Mouse (Mus musculus): ENCODE measurements around the gene Susd4. TPM values are rescaled to one million over a fixed set of nuclear protein-coding genes. Genes with fewer than 3 reads are reported as not detected.

The Susd4 gene
- total and polyA plus RNA-seq, 3 experiments, result not detected

DNA sequence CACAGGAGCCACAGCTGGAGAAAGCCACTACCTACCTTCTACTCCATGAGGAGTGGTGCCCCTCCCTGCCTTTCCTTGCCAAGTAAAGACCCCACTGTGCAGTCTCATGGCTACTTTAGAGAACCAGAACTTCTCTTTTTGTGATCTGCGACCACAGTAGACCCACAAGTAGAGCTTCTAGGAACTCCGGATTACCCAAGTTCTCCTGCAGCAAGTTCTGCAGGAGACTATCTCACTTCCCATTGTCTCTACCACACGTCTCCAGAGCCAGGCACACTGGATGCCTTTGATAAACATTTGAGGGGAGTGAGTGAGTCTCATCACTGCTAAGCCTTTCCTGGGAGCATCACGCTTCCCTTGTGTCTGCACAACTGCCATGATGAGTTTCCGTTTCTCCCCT, 8.8 kb upstream of the Susd4 start:
- Histone ChIP-seq H3K9ac (ENCODE audit: insufficient read depth, low read depth) (no peak overlapping the region), H3K9me3 (replicated peaks; ENCODE audit: low read length) (no peaks in the 10 kb centered on the region), H3K27me3 (replicated peaks) (peaks cover 3% of the 10 kb centered on the region), H3K4me1 (ENCODE audit: control insufficient read depth in 1 of 2, insufficient read depth in 2 of 2) (no peaks in the 10 kb centered on the region), H3K36me3 (replicated peaks in 1 of 2; ENCODE audit: control insufficient read depth in 1 of 2, insufficient read depth in 1 of 2, low read length in 1 of 2) (no peaks in the 10 kb centered on the region), H3K4me3 (replicated peaks in 1 of 3; ENCODE audit: low read depth in 2 of 3, low read length in 2 of 3, poor library complexity in 1 of 3) (no peak overlapping the region), H3K79me2 (replicated peaks; ENCODE audit: control insufficient read depth, extremely low read depth, insufficient read depth, poor library complexity, severe bottlenecking) (no peaks in the 10 kb centered on the region), H3K4me2 (ENCODE audit: insufficient read depth, low read depth, poor library complexity, severe bottlenecking) (no peak overlapping the region), H3K27ac (ENCODE audit: insufficient read depth, low read depth) (no peak overlapping the region)
- dilution Hi-C loops (cut with MboI; ENCODE audit: extremely low pct_ligation_motif_present, extremely low pct_unique_long_range_greater_than_20kb, low sequenced_read_pairs), result no loop called here
- no peak for DNase-seq (ENCODE audit: extremely low read depth)
- no peak for TF ChIP-seq IRF4 (IDR thresholded peaks at IDR 0.05; ENCODE audit: low read depth, low read length)
- no peak for TF ChIP-seq MXI1 (IDR thresholded peaks at IDR 0.05; ENCODE audit: low read depth, low read length)
- no peak for TF ChIP-seq JUND (conservative IDR thresholded peaks at IDR 0.05; ENCODE audit: low read depth, low read length)
- TF ChIP-seq NRF1 (IDR thresholded peaks at IDR 0.05; ENCODE audit: low read depth, low read length), result no peak
- no peak for TF ChIP-seq POLR2AphosphoS2 (IDR thresholded peaks at IDR 0.05; ENCODE audit: low read depth, low read length)
- no peak for TF ChIP-seq ZNF384 (IDR thresholded peaks at IDR 0.05; ENCODE audit: low read depth, low read length)
- no peak for TF ChIP-seq USF1 (IDR thresholded peaks at IDR 0.05; ENCODE audit: low read depth, low read length)
- no peak for TF ChIP-seq UBTF (IDR thresholded peaks at IDR 0.05; ENCODE audit: low read depth, low read length)
- no peak for TF ChIP-seq KAT2A (IDR thresholded peaks at IDR 0.05; ENCODE audit: insufficient replicate concordance, low read length)
- no peak for TF ChIP-seq ZMIZ1 (IDR thresholded peaks at IDR 0.05; ENCODE audit: low read depth, low read length)
- in situ Hi-C loops (cut with MboI; ENCODE audit: low pct_ligation_motif_present, low pct_unique_long_range_greater_than_20kb, low sequenced_read_pairs), result no loop called here

DNA sequence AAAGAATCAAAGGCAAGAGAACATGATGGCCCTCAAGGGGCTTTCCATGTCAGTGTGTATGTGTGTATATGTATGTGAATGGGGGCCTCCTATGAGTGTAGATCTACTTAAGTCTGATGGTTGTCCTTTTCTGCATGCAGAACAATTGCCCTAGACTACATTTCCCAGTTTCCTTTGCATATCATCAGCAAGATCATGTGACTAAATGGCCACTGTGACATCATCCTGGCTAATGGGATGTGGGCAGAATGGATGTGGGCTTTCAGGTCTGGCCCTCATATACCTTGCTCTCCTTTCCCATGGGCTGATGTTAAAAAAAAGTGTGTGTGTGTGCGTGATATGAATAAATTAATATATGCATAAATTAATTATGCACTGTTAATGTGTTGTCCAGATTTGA, 4.9 kb upstream of the Susd4 start:
- no peak overlapping the region for H3K9ac ChIP-seq (ENCODE audit: insufficient read depth, low read depth)
- peaks cover 4% of the 10 kb centered on the region for H3K9me3 ChIP-seq (replicated peaks; ENCODE audit: low read length)
- H3K4me3 ChIP-seq (replicated peaks in 1 of 3; ENCODE audit: low read depth in 2 of 3, low read length in 2 of 3, poor library complexity in 1 of 3), result no peak overlapping the region
- peaks cover 5% of the 10 kb centered on the region for H3K27me3 ChIP-seq (replicated peaks)
- dilution Hi-C loops (cut with MboI; ENCODE audit: extremely low pct_ligation_motif_present, extremely low pct_unique_long_range_greater_than_20kb, low sequenced_read_pairs), result no loop called here
- in situ Hi-C loops (cut with MboI; ENCODE audit: low pct_ligation_motif_present, low pct_unique_long_range_greater_than_20kb, low sequenced_read_pairs), result no loop called here
- TF ChIP-seq TBP (conservative IDR thresholded peaks at IDR 0.05; ENCODE audit: low read depth, low read length) (no peak), UBTF (IDR thresholded peaks at IDR 0.05; ENCODE audit: low read depth, low read length) (no peak), EP300 (IDR thresholded peaks at IDR 0.05; ENCODE audit: low read length) (no peak), HCFC1 (IDR thresholded peaks at IDR 0.05; ENCODE audit: low read depth, low read length) (0 out of 2 replicates have a peak, but pooled peaks have one; percentile 17)
- no peaks in the 10 kb centered on the region for H3K79me2 ChIP-seq (replicated peaks; ENCODE audit: control insufficient read depth, extremely low read depth, insufficient read depth, poor library complexity, severe bottlenecking)
- DNase-seq (ENCODE audit: extremely low read depth), result no peak
- H3K4me2 ChIP-seq (ENCODE audit: insufficient read depth, low read depth, poor library complexity, severe bottlenecking), result no peak overlapping the region
- no peaks in the 10 kb centered on the region for H3K36me3 ChIP-seq (replicated peaks in 1 of 2; ENCODE audit: control insufficient read depth in 1 of 2, insufficient read depth in 1 of 2, low read length in 1 of 2)
- H3K4me1 ChIP-seq (ENCODE audit: control insufficient read depth in 1 of 2, insufficient read depth in 2 of 2), result no peaks in the 10 kb centered on the region
- H3K27ac ChIP-seq (ENCODE audit: insufficient read depth, low read depth), result no peak overlapping the region

- Histone ChIP-seq H3K4me2 (ENCODE audit: insufficient read depth, low read depth, poor library complexity, severe bottlenecking) (no peak overlapping the region), H3K36me3 (replicated peaks in 1 of 2; ENCODE audit: control insufficient read depth in 1 of 2, insufficient read depth in 1 of 2, low read length in 1 of 2) (no peaks in the 10 kb centered on the region), H3K4me1 (ENCODE audit: control insufficient read depth in 1 of 2, insufficient read depth in 2 of 2) (no peaks in the 10 kb centered on the region), H3K79me2 (replicated peaks; ENCODE audit: control insufficient read depth, extremely low read depth, insufficient read depth, poor library complexity, severe bottlenecking) (no peaks in the 10 kb centered on the region), H3K9ac (ENCODE audit: insufficient read depth, low read depth) (no peak overlapping the region), H3K27ac (ENCODE audit: insufficient read depth, low read depth) (no peak overlapping the region), H3K27me3 (replicated peaks) (peaks cover 5% of the 10 kb centered on the region), H3K4me3 (replicated peaks in 1 of 3; ENCODE audit: low read depth in 2 of 3, low read length in 2 of 3, poor library complexity in 1 of 3) (no peak overlapping the region), H3K9me3 (replicated peaks; ENCODE audit: low read length) (peaks cover 4% of the 10 kb centered on the region)
- in situ Hi-C loops (cut with MboI; ENCODE audit: low pct_ligation_motif_present, low pct_unique_long_range_greater_than_20kb, low sequenced_read_pairs), result no loop called here
- no peak for DNase-seq (ENCODE audit: extremely low read depth)
- dilution Hi-C loops (cut with MboI; ENCODE audit: extremely low pct_ligation_motif_present, extremely low pct_unique_long_range_greater_than_20kb, low sequenced_read_pairs), result no loop called here
- TF ChIP-seq NRF1 (IDR thresholded peaks at IDR 0.05; ENCODE audit: low read depth, low read length) (no peak), USF2 (conservative IDR thresholded peaks at IDR 0.05; ENCODE audit: low read depth, low read length) (no peak), MEF2A (IDR thresholded peaks at IDR 0.05; ENCODE audit: borderline replicate concordance, low read depth, low read length) (no peak), TCF12 (IDR thresholded peaks at IDR 0.05; ENCODE audit: low read depth, low read length) (no peak), USF1 (IDR thresholded peaks at IDR 0.05; ENCODE audit: low read depth, low read length) (no peak), RCOR1 (conservative IDR thresholded peaks at IDR 0.05; ENCODE audit: low read depth, low read length) (no peak), IRF4 (IDR thresholded peaks at IDR 0.05; ENCODE audit: low read depth, low read length) (no peak)
Measured at GRCm38 (mm10) chr1:182763191-182763715, 407 bp upstream of the Susd4 start.

Data from CH12.LX (cell line).